Mouse (Mus musculus) myocyte (in vitro differentiated cells): ENCODE measurements around the gene Myoz1.

Experiments used
- CEBPB ChIP-seq: IDR thresholded peaks from 2 replicates; pipeline ENCODE4 v1.6.1; 2011; ENCODE audit warnings: mild to moderate bottlenecking, moderate library complexity; ENCODE audit not compliant: poor library complexity, insufficient read depth, severe bottlenecking
- POLR2A ChIP-seq: IDR thresholded peaks from one replicate; pipeline ENCODE4 v1.6.1; 2011; ENCODE audit warnings: low read depth, mild to moderate bottlenecking, control low read depth, moderate library complexity; ENCODE audit not compliant: insufficient read length
- TCF3 ChIP-seq: IDR thresholded peaks from one replicate; pipeline ENCODE4 v1.6.1; 2011; ENCODE audit warnings: low read depth, control low read depth; ENCODE audit not compliant: insufficient read length
- USF1 ChIP-seq: IDR thresholded peaks from one replicate; pipeline ENCODE4 v1.6.1; 2011; ENCODE audit warnings: low read depth, mild to moderate bottlenecking, control low read depth, moderate library complexity

DNA sequence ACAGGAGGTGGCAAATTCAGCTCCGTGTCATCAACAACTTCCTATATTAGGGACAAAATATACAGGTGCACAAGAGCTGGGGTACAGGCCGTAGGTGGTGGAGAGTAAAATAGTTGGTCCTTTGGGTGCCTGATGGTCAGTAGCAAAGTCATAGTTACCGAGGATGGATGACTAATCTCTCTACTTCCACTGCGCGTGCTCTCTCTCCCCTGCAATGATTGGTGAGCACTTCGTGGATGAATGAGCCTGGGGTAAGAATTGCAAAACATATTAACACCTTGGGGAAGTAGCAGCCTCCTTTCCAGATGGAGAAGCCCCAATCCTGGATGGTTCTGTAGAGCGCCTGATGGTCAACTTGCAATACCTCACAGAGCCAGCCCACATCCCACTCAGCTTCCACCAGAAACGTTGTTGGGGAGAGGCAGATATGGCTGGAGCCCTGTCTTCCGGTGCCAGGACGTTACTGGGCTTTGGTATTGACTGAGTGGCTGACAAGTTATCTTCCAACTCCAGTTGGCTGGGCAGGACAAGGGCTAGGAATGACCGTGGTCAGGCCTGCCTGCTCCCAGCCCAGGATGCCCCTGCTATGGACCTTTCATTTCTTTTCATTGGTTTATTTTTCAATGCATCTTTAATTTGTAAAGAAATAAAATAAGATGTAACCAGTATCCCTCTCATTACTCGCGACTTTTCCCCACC, 38.0 kb upstream of the Myoz1 start:
- no peak for TF ChIP-seq USF1
- TF ChIP-seq CEBPB: no peak
- TF ChIP-seq POLR2A: no peak
- TF ChIP-seq TCF3: no peak
